Mouse (Mus musculus) ovary, postnatal 10 days (tissue): ENCODE results near the gene Tob1.

Experiments
- DNase-seq: peaks from one replicate; pipeline ENCODE4 v3.0.0; 2022; ENCODE audit warnings: low spot score

Gene Tob1

DNA sequence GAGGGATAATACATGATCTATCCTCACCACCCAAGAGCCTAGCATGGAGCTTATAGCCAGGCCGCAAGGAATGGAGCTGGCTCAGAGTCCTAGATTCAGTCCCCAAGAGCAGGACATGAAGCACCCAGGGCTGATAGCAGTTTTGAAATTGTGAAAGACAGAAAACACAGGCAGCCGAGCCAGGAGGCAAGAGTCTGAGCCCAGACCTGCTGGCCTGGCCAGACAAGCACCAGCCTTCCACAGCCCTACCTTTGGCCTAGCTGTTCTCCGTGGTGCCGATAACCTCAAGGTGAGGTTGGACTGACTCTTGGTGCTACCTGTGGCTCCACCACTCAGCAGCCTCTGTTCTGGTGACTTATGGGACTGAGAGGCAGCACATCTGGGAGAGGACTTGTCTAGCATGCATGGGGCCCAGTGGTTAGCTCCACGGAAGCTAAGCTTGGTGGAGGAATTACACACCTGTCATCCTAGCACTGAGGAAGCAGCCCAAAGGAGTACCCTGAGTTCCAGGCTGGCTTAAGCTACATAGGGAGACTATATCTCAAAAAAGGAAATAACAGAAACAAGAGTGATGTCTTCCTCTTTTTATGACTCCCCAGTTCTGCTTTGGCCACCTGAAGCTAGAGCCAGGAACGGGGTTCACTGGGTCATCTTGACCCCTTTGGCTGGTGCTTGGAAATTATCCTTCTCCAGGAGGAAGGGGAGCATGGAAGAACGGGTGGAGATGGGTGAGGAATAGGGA, 12.7 kb upstream of the Tob1 start:
- DNase-seq = no peak

DNA sequence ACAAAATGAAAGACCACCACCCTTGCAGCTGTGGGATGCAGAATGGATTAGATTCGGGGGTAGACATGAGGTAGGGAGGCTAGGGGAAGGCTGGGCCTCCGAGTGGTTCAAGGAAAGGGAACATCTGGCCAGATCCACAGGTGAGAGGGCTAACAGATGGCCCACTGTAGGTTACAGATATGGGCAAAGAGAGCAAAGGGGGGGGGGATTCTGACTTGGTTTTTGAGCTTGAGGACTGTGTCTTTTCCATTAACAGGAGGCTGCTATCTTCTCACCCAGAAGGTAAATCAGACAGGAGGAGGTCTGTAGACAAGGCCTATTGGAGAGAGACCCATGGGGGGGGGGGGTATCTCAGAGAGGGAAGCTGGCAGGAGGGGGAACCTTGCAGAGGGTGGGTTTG, 11.5 kb upstream of the Tob1 start:
- no peak for DNase-seq

DNA sequence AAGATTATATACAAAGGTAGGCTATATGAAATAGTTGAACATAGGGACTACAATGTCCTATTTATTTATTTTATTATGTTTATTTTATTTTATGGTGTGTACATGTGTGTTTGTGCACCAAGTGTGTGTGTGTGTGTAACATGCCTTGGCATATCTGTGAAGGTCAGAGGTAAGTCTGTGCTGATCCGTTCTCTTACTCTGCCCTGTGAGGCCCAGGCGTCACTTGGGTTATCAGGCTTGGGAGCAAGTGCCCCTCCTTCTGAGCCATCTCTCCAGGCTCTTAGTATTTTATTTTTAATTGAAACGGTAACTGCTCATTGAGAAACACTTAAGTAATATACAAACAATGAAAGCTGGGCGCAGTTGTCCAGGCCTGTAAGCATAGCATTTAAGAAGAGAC, 10.8 kb upstream of the Tob1 start:
- no peak for DNase-seq

GRCm38 (mm10) chr11:94202106-94202505, 9.1 kb upstream of the Tob1 start:
- no peak for DNase-seq

- no peak for DNase-seq
These were observed 8.2 kb upstream of the Tob1 start for GRCm38 (mm10) chr11:94203066-94203465.

GRCm38 (mm10) chr11:94206398-94207114, 4.7 kb upstream of the Tob1 start:
- DNase-seq = no peak

DNA sequence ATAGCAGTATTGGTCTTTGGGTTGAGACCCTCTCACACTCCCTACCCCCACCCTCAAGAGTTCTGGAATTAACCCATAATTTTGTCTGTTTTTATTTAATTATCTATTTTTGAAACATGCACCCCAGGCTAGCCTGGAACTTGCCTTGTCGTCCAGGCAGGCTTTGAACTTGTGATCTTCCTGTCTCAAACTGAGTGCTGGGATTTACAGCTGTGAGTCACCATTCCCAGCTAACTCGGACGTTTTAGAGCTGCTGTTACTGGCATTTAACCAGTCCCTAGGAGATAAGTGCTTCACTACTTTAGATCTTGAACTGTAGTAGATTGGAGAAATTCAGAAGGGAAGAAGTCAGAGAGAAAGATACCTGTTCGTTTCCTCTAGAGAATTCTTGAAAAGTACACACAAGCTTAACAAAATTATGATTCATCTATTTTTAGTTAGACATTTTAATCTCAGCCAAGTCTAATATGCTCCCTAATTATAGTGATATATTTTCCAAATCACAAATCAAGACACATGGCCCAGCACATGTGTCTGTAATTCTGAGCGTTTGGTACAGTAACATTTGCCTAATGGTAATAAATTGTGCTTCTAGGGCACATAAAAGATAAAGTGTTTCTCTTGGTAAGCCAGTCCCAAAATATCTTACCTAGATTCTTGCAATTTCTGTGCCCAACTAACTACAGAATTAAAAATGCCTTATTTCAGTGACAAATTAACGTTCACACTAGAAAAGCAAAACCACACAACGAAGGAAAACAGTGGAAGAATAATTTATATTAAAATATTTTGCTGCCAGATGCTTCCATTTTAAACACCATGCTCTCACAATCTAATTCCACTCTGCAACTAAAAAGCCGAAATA, 2.2 kb upstream of the Tob1 start:
- DNase-seq = no peak

DNA sequence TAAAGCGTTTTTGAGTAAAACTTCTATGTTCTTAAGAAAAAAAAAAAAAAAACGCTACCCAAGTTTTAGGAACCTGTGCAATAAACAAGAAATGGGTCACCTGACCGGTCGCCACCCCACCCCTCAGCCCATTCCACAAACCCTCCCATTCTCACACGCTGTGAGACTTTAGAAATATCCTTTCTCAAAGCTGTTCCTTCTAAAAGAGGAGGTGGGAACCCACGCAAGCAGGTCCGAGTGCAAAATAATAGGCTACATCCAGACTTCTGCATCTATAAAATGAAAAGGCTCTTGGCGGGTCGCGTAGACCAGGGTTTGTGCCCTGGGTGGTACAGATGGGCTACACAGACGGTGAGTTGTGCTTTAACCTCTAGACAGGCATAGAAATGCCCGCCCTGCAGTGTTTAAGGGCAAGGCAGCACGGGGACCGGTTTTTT, 1.5 kb upstream of the Tob1 start:
- DNase-seq = no peak

GRCm38 (mm10) chr11:94210191-94211086, 815 bp upstream of the Tob1 start:
- peak; percentile 83 for DNase-seq

DNA sequence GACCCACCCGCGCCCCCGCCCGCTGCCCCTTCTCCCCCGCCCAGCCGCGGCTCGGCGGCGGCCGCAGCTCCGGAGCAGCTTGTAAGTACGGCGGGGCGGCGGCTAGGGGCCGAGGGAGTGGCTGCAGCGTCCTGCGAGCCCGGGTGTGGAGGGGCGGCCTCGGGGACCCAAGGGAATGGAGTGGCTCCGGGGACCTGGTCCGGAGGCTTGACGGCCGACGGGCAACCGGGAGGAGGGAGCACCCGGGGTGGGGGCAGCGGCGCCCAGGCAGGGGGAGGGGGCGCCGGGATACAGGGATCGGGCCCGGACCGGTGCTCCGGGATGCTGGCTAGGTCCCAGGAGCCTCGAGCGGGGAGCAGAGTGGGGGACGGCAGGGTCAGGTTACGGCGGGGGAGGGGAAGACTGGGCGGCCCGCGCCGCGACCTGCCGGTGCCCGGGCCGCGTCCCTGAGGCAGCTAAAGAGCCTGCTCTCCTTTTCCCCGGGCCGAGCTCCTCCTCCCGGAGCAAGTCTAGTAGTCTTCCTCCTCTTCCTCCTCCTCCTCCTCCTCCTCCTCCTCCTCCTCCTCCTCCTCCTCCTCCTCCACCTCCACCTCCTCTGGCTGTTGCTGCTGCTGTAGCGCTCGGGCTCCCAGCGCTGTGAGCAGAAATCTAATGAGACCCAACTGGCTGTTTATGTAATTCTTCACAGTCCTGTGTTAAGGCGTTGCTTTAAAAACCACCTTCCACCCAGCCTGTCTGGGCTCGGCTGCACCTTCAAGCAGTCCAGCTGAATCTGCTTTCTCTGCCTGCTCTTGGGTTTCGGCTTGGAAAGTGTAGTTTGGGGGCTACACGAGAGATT, 616 bp downstream of the Tob1 start:
- peak; percentile 59 for DNase-seq

GRCm38 (mm10) chr11:94212489-94212836, 1.2 kb downstream of the Tob1 start:
- no peak for DNase-seq

GRCm38 (mm10) chr11:94212997-94213396, 1.7 kb downstream of the Tob1 start:
- no peak for DNase-seq

- DNase-seq = no peak
These were observed 2.7 kb downstream of the Tob1 start for GRCm38 (mm10) chr11:94213735-94214594.

GRCm38 (mm10) chr11:94215581-94215980, 4.3 kb downstream of the Tob1 start:
- DNase-seq = no peak

DNA sequence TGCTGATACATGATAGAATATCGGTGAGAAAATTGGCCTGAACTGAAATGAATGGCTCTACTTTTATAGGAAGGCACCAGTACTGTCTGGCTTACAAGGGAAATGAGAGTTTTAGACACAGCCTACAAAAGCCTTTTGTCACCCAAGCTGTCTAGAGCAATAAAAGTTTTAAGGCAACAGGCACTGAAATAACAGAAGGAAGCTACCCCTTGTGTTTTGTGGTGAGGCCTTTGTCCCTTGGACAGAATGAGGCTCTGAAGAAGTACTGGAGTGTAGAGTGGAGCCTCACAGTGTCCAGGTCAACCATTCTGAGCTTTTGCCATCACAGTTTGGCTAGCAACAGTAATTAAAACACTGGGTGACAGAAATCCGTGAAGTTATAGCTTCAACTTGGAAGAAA, 5.0 kb downstream of the Tob1 start:
- DNase-seq = no peak

DNA sequence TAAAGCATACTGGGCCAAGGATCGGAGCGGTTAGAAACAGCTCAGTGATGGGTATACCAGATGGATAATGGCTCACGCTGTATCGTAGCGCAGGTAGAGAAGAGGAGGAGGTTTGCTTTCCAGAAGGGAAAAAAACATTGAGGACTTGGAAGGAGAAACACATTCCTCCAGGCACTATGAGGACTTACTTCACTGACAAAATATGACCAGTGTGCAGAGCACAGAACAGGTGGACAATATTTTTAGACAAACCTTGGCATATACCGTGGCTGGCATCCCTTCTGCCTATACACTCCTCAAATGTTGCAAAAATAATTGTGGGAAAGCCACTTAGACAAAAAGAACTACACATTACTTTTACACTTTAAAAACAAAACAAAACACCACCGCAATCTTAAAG, 10.0 kb downstream of the Tob1 start:
- DNase-seq = no peak

- no peak for DNase-seq
These were observed 12.3 kb downstream of the Tob1 start for GRCm38 (mm10) chr11:94223531-94223930.

GRCm38 (mm10) chr11:94225985-94226384, 14.7 kb downstream of the Tob1 start:
- DNase-seq = no peak

GRCm38 (mm10) chr11:94228416-94228815, 17.2 kb downstream of the Tob1 start:
- DNase-seq = no peak
